22 mouse cellular contexts compared by ENCODE assay signal in genomic region chr1:34458431-34458830, GRCm38 (mm10). TPM values are rescaled to one million over a fixed set of nuclear protein-coding genes. Genes with fewer than 3 reads are reported as not detected.
DNase-seq lines count a peak whose midpoint lies in the region; ATAC-seq and TF ChIP-seq lines count a peak whose summit lies in the region.
"Had no signal": no experiment of that assay in that cellular context is flagged by ENCODE, and none has a peak within 500 bp of the region (broad histone marks: within the 10 kb centered on the region; RNA-seq: fewer than 3 reads in every experiment).

No protein-coding gene starts in this region.

- no peak for TF ChIP-seq POLR2A in brain, embryonic 14.5 days (IDR thresholded peaks at IDR 0.05; ENCODE audit: borderline replicate concordance, extremely low read depth, insufficient read depth, insufficient read length, poor library complexity, severe bottlenecking)

- WGBS in intestine, postnatal 0 days = 51% methylated on average over 8 of the region's 8 CpGs
- 43% methylated on average over 8 of the region's 8 CpGs for WGBS in intestine, embryonic 16.5 days

- H3K4me2 ChIP-seq in intestine, postnatal 0 days (replicated peaks; ENCODE audit: low read depth) = peak overlapping the region; percentile 88; the same call in 1 of the 2 replicates
- H3K4me2 ChIP-seq in intestine, embryonic 16.5 days (ENCODE audit: low read depth, low read length) = no peak overlapping the region

- no peaks in the 10 kb centered on the region for H3K36me3 ChIP-seq in intestine, postnatal 0 days (ENCODE audit: control insufficient read depth, insufficient read depth)
- no peaks in the 10 kb centered on the region for H3K36me3 ChIP-seq in intestine, embryonic 16.5 days (ENCODE audit: control insufficient read depth, insufficient read depth, low read length)
- H3K36me3 ChIP-seq: embryonic facial prominence, embryonic 13.5 days; forebrain, embryonic 12.5 days; limb, embryonic 15.5 days; midbrain, embryonic 15.5 days; neural tube, embryonic 12.5 days had no signal

- no peak for TF ChIP-seq CTCF in intestine, postnatal 0 days (IDR thresholded peaks at IDR 0.05; ENCODE audit: low read depth)
- TF ChIP-seq CTCF in brain, embryonic 14.5 days (IDR thresholded peaks at IDR 0.05; ENCODE audit: borderline replicate concordance, extremely low read depth, insufficient read depth, insufficient read length) = no peak

- H3K27ac ChIP-seq in intestine, postnatal 0 days (ENCODE audit: low read depth, low read length) = no peak overlapping the region
- H3K27ac ChIP-seq in intestine, embryonic 16.5 days (ENCODE audit: low read length) = no peak overlapping the region
- H3K27ac ChIP-seq: embryonic facial prominence, embryonic 13.5 days; forebrain, embryonic 12.5 days; limb, embryonic 15.5 days; midbrain, embryonic 15.5 days; neural tube, embryonic 12.5 days; stomach, postnatal 0 days had no signal

- H3K4me3 ChIP-seq in intestine, postnatal 0 days (ENCODE audit: low read depth, low read length) = no peak overlapping the region
- H3K4me3 ChIP-seq in intestine, embryonic 16.5 days (ENCODE audit: low read length) = no peak overlapping the region

- H3K4me1 ChIP-seq in intestine, postnatal 0 days (replicated peaks; ENCODE audit: control insufficient read depth, insufficient read depth, low read length) = no peaks in the 10 kb centered on the region
- peaks cover 5% of the 10 kb centered on the region for H3K4me1 ChIP-seq in intestine, embryonic 16.5 days (ENCODE audit: control insufficient read depth, insufficient read depth, low read length)

- H3K9me3 ChIP-seq in intestine, postnatal 0 days (ENCODE audit: control insufficient read depth) = no peaks in the 10 kb centered on the region
- no peaks in the 10 kb centered on the region for H3K9me3 ChIP-seq in intestine, embryonic 16.5 days (ENCODE audit: control insufficient read depth, low read length)
- H3K9me3 ChIP-seq: embryonic facial prominence, embryonic 13.5 days; forebrain, embryonic 12.5 days; limb, embryonic 15.5 days; midbrain, embryonic 15.5 days; neural tube, embryonic 12.5 days had no signal

- no peaks in the 10 kb centered on the region for H3K27me3 ChIP-seq in intestine, postnatal 0 days (replicated peaks; ENCODE audit: control insufficient read depth, insufficient read depth, low read length)
- H3K27me3 ChIP-seq in intestine, embryonic 16.5 days (replicated peaks; ENCODE audit: control insufficient read depth, insufficient read depth, low read length) = no peaks in the 10 kb centered on the region

- no peak overlapping the region for H3K9ac ChIP-seq in intestine, postnatal 0 days (ENCODE audit: low read depth, low read length)
- no peak overlapping the region for H3K9ac ChIP-seq in intestine, embryonic 16.5 days (ENCODE audit: low read depth, low read length)

- DNase-seq in embryo, embryonic 11 days = peak; percentile 16
- DNase-seq in embryo, embryonic 9.5 days (ENCODE audit: extremely low spot score) = no peak
- peak; percentile 47 for DNase-seq in A20 (ENCODE audit: low read depth, low spot score)
- DNase-seq in brain, embryonic 14.5 days (ENCODE audit: low read depth) = peak; percentile 15
- DNase-seq in adrenal gland, postnatal 10 days = no peak
- DNase-seq: cerebellum, adult 8-10 months; heart, adult 18-20 months; kidney, adult 9 months; lung, postnatal 4 days had no signal

- no peak for ATAC-seq in intestine, postnatal 0 days
- no peak for ATAC-seq in intestine, embryonic 16.5 days
- no peak for ATAC-seq in erythroid progenitor cell, adult 5-6 weeks (replicated peaks; ENCODE audit: low FRiP score, poor library complexity, severe bottlenecking)

RNA-seq across cellular contexts. Expression of gene Ptpn18, which starts 1.1 kb away (rescaled TPM):
- 35.3 and 40.4 TPM in 2 replicates for polyA plus RNA-seq in intestine, postnatal 0 days (2015; fragmentation: Nextera tagmentation; extraction: Ambion mirVana)
- 33.4 and 33.8 TPM in 2 replicates for polyA plus RNA-seq in intestine, embryonic 16.5 days (2015; fragmentation: Nextera tagmentation; extraction: Ambion mirVana)
- polyA plus RNA-seq in brain, embryonic 14.5 days (2012; rRNA removed) = 12.3 and 12.6 TPM in 2 replicates
- 10 to 100 TPM; 10.6 to 11.3 TPM for total RNA-seq in adrenal gland, postnatal 10 days (2021)
- total RNA-seq in erythroid progenitor cell, adult 5-6 weeks (2015; ENCODE audit: low replicate concordance) = 9.2 and 11.9 TPM in 2 replicates
- total RNA-seq in erythroid progenitor cell, adult 5-6 weeks (2017; ENCODE audit: low replicate concordance) = 39.5 and 42.1 TPM in 2 replicates

RNA-seq across cellular contexts. Expression of gene Imp4, which starts 18.8 kb away (rescaled TPM):
- 47.5 and 50.5 TPM in 2 replicates for polyA plus RNA-seq in intestine, postnatal 0 days (2015; fragmentation: Nextera tagmentation; extraction: Ambion mirVana)
- 112 and 122 TPM in 2 replicates for polyA plus RNA-seq in intestine, embryonic 16.5 days (2015; fragmentation: Nextera tagmentation; extraction: Ambion mirVana)
- polyA plus RNA-seq in brain, embryonic 14.5 days (2012; rRNA removed) = 32.4 and 34.6 TPM in 2 replicates
- total RNA-seq in adrenal gland, postnatal 10 days (2021) = 10 to 100 TPM; 50.7 to 60.9 TPM
- total RNA-seq in erythroid progenitor cell, adult 5-6 weeks (2015; ENCODE audit: low replicate concordance) = 5.4 and 8.3 TPM in 2 replicates
- total RNA-seq in erythroid progenitor cell, adult 5-6 weeks (2017; ENCODE audit: low replicate concordance) = 2.6 and 8.3 TPM in 2 replicates

RNA-seq across cellular contexts. Expression of gene Ccdc115, which starts 19.0 kb away (rescaled TPM):
- polyA plus RNA-seq in intestine, postnatal 0 days (2015; fragmentation: Nextera tagmentation; extraction: Ambion mirVana) = 34.8 and 35.3 TPM in 2 replicates
- 63.3 and 66.4 TPM in 2 replicates for polyA plus RNA-seq in intestine, embryonic 16.5 days (2015; fragmentation: Nextera tagmentation; extraction: Ambion mirVana)
- 50.3 and 59.4 TPM in 2 replicates for polyA plus RNA-seq in brain, embryonic 14.5 days (2012; rRNA removed)
- 10 to 100 TPM; 20.7 to 22.0 TPM for total RNA-seq in adrenal gland, postnatal 10 days (2021)
- total RNA-seq in erythroid progenitor cell, adult 5-6 weeks (2015; ENCODE audit: low replicate concordance) = 3.2 and 5.0 TPM in 2 replicates
- total RNA-seq in erythroid progenitor cell, adult 5-6 weeks (2017; ENCODE audit: low replicate concordance) = 4.6 and 8.3 TPM in 2 replicates

RNA-seq across cellular contexts. Expression of gene Prss39, which starts 39.8 kb away (rescaled TPM):
- polyA plus RNA-seq in intestine, postnatal 0 days (2015; fragmentation: Nextera tagmentation; extraction: Ambion mirVana) = not detected in 2 replicates
- not detected in 2 replicates for polyA plus RNA-seq in intestine, embryonic 16.5 days (2015; fragmentation: Nextera tagmentation; extraction: Ambion mirVana)
- not detected in 2 replicates for polyA plus RNA-seq in brain, embryonic 14.5 days (2012; rRNA removed)
- total RNA-seq in adrenal gland, postnatal 10 days (2021) = not detected
- total RNA-seq in erythroid progenitor cell, adult 5-6 weeks (2015; ENCODE audit: low replicate concordance) = not detected in 2 replicates
- not detected in 2 replicates for total RNA-seq in erythroid progenitor cell, adult 5-6 weeks (2017; ENCODE audit: low replicate concordance)
- total RNA-seq: gastrocnemius, adult 18-20 months; heart, adult 18-20 months; layer of hippocampus, adult 18-20 months; left cerebral cortex, adult 8-10 months had no signal
- polyA plus RNA-seq: embryonic facial prominence, embryonic 13.5 days; forebrain, embryonic 12.5 days; hindbrain, embryonic 16.5 days; limb, embryonic 15.5 days; midbrain, embryonic 15.5 days; neural tube, embryonic 12.5 days; stomach, postnatal 0 days had no signal

Comparison
In these comparisons a context has a peak if more than half of its experiments do, and no peak if none do; other contexts are left out.
1. DNase-seq: peak in embryo, embryonic 11 days (single experiment), A20 (single experiment) and brain, embryonic 14.5 days (single experiment); none in embryo, embryonic 9.5 days (single experiment) and adrenal gland, postnatal 10 days (single experiment).